Mouse (Mus musculus) embryo, embryonic 10.5 days (tissue): ENCODE data around the gene Sh3pxd2a.

Experiments
- DNase-seq: peaks from one replicate; pipeline ENCODE4 v3.0.0-alpha.2; 2015; ENCODE audit warnings: low spot score

The Sh3pxd2a gene

DNA sequence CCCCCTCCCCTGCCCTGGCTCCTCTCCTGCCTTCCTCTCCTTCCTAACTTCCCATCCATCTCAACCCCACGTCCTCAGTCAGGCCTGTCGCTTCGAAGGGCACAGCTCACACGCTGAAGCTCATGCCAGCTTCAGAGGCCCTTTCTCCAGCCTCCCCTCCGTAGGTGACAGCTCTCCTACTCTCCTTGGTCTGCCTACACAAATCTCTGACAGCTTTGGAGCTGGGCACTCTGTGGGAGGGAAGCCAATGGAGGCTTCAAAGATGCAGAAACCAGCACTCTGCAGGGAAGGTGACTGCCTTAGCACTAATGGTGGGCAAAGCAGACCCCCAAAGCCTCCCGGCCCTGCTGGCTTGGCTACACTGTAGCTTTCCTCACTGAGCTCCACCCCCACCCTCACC, 128.9 kb downstream of the Sh3pxd2a start:
- DNase-seq, result no peak

DNA sequence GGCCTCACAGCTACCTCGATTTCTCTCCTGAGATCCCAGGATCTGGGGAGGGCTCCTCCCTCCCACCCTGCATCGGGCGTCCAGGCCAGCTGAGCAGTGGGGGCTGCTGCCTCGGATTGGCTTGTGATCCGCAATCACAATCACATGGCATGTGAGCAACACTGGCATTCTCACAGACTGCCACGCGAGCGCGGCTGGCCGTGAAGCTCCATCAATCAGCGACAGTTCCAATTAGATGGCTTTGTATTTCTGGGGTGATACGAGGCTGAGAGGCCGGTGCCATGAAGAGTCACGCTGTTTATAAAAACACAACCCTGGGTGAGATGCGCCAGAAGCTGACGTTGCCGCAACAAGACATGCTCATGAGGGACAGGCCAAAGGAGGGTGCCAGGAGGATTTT, 129.5 kb downstream of the Sh3pxd2a start:
- no peak for DNase-seq

DNA sequence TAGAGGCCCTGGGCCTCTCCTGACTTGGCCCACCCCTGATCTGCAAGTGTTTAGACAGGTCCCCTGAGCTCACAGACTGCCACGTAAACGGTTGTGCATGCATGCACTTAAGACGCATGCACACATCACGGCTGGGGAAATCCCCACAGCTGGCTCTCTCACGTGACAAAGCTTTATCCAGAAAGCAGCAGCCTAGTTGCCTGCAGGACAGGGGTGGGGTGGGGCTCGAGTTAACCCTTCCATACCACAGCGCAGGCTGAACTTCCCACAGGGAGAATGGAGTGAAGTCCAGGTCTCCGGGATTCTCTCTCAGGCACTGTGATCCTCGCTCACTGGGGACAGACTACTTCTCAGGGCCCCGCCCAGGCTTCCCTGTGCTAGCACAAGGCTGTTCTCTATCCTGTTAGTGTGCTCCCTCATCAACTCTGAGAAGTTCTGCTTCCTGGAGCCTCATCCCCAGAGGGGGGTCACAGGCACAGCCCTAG, 133.4 kb downstream of the Sh3pxd2a start:
- peak; percentile 81 for DNase-seq

DNA sequence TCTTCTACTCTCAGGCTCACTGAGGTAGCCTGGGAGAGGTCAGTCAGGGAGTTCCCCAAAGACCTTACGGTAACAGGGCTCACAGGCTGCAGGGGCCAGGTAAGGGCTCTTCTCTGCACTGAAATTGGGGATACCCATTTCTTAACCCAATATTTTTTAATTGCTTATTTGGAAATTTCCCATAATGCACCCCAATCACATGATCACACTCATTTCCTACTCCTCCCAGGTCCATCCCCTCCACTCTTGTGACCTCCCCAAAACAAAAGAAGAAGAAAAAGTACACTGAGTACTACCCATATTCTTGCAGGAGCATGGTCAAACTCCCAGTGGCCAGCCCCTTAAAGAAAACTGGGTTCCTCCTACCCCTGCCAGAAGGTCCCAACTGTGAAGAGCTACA, 135.1 kb downstream of the Sh3pxd2a start:
- no peak for DNase-seq

DNA sequence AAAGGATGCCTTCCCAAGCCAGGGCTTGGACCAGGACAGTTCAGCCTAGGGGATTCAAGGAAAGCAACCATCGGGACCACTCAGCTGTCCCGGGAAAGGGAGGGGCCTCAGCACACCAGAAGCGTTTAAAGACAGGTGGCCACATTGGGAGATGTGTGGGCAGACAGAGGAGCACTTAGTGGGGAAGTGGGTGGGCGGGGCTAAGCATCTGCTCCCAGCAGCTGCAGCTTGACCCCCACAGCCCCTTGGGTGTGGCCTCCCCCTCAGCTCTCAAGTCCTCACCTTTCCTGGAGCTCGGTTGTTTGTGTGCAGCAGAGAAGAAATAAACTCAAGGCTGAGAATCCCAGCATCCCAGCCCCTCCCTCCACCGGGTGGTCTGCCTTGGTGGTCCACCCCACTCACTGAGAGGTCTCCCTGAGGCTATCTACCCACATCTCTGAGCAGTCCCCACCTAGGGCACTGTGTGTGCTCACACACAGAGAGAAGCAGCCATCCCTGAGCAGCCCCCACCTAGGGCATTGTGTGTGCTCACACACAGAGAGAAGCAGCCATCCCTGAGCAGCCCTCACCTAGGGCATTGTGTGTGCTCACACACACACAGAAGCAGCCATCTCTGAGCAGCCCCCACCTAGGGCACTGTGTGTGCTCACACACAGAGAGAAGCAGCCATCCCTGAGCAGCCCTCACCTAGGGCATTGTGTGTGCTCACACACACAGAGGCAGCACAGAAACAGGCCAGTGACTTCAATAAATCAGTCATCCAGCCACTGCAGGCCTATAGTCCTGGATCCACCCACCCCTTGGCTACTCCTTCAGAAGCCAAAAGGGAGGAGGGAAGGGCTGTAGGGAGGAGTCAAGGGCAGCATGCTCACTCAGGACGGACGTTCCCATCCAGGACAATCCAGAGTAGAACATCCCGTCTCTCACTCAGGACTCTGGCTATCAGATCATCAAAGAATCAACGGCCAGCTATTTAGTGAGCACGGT, 136.0 kb downstream of the Sh3pxd2a start:
- DNase-seq, result peak; percentile 71

DNA sequence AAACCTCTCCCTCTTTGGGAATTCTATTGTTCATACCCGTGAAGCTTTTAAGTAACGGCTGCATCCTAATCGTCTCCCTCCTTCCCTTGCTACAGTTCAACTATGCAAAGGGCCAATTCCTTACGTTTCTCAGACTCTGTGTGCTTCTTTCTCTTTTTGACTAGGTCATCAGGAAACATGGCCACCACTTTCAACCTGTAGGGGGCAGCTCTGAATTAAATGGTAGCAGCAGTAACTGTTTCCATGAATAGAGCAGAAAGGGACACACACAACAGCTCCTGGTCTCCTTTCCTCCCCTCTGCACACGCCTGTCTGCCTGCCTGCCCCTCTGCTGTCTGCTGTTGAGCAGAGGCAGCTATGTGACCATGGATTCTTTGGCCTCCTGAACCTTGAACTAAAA, 138.3 kb downstream of the Sh3pxd2a start:
- peak; percentile 72 for DNase-seq

DNA sequence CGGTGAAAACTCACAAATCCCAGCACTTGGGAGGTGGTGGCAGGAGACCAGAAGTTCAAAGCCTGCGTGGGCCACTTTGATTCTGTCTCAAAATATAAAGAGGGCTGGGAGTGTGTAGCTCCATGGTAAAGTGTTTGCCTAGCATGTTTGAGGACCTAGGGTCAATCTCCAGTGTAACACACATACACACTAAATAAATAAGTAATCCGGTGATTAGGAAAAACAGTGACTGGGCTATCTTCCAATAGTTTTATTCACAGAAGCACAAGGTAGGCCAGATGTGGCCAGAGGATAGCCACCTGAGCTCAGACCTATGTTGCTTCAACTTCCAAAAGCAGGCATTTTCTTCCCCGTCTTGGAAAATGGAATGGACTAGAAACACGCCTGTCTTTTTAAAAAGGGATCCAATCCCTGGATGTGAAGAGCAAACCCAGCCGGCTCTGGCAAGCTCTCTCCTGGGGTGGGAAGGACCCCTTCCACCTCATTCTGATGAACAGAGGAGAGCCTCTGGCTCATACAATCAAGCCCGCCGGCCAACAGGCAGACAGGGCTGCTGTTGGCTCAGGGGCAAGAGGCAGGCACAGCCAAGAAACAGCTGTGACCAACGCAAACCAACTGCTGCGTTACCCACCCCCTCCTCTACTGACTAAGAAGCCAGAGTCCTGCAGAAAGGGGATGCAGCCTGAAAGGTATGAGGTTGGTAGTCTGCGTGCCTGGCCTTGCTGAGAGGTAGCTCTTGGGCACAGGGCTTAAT, 140.9 kb downstream of the Sh3pxd2a start:
- DNase-seq, result no peak

DNA sequence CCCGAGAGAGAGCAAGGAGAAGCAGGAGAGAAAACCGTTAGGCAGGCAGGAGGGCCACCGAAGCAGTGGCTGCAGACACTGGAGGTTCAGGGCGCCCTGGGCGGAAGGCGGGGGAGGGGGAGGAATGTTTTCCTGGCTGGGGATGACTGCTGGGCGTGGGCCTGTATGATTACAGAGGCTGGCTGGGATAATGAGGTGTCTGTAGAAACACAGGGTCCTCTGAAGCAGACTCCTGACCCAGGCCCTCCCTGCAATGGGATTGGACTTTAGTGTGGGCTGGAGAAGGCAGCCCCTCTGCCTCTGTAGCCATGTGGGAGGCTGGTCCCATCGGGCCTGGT, 143.9 kb downstream of the Sh3pxd2a start:
- DNase-seq, result no peak

DNA sequence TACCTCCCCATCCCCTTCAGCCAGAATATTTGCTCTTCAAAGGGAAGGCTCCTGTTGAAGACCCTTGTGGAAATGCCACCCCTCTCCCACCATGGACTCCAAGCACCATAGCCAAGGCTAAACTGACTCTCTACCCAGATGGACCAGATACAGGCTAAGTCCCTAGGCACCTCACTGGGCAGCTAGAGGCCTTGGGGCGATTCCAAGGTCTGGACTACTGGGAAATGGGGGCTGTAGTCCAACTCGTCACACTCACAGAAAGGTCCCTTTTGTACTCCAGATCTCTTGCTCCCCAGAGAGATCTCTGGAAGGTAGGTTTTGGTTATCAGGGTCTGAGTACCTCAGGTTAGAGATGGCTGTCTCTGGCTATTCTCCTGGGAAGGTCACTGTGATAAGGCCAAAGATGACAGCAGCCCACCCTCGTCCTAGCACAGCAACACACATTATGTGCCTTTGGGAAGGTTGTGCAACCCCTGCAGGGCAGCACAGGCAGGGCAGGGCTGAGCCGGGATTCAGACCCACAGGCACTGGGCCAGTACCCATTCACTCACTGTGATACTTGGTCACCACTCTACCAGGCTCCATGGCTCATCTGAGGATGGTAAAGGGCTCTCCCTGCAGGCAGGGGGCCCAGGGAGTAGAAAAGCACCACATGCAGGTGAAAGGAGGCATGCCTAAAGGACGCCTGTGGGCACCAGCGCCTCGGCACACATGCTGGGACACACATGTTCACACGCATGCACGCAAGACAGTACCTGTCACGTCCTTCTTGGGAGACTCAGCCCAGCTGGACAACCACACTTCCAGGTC, 144.5 kb downstream of the Sh3pxd2a start:
- no peak for DNase-seq

DNA sequence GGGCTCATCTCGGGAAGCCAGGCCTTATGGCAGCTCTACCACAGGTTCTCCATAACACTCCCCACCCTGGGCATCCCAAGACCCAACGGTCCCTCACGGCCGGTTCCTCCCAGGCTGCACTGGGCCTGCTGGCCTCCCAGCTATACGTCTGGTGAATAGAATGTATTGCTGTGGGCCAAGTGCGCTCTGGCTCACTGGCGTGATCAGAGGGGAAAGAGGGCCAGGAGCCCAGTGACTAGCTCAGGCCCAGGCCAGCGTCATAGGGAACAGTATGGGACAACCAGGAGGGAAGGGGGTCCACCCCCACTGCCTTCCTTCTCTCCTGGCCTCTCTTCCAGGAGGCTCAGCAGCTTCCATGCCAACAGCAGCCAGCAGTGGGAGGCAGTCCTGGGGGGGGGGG, 145.1 kb downstream of the Sh3pxd2a start:
- DNase-seq, result no peak

DNA sequence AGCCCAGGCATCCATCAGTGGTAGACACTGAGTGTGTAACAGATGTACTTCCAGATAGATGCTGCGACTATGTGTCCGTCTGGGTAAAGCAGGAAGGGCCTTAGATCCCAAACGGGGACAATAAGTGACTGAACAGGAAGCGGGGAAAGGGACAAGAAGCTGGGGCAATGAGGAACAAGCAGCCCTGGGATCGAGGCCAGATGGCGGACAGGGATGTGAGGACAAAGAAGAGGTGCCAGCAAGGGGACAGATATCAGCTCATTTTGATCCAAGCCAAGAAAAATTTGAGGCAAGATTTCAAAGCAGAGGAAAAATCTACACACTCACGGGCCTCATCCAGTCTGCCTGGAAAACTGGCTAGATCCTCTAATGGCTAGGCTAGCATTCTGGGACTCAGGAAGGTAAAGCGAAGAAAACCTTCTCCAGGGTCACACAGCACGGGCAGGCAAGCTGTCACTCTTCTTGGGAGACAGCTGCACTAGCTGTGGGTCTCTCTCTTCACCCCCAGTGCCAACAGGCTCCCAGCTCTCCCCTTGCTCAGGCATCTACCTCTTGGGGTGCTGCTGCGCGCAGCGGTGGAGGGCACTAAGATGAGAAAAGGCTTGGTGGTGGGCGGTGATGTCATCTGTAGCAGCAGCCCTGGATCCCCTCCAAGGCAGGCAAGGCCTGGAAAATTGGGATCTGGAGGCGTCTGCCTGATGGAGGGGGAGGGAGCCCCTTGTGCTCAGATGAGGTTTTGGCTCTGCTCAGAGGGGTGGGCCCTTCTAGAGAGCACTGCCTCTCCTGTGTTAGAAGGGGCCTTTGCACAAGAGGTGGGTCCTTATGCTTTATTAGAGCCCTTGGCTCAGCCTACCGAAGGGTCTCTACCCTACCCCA, 146.9 kb downstream of the Sh3pxd2a start:
- no peak for DNase-seq

DNA sequence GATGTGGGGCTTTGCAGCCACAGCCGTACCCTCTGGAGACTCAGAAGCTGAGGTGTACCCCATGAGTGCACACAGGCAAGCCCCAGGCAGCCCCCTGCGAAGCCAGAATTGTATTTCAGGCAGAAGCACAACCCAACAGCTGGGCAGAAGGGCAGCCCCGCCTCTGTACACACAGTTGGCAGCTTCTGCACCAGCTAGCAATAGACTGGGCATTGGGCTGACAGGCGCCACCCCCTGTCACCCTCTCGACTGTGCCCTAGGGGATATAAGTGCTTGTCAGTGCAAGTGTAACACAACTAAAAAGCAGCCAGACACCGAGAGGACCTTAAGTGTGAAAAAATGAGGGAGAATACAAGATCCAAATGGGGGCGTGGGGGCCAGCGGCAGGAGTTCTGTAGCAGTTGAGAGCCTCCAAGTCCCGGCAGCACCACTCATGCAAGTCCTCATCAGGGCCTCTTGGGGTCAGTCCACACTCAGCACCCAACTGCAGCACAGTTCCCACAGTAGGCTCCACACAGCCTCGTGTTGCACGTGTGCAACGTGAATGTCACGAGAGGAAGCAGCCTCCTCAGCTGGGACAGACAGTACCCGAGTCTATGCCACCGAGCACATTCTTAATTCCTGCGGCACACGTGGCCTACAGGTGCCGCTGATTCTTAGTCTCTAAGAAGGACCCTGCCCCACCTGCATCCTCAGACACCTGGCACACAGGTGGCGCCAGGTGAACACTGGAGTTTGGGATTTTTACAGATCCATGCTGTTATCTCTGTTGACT, 147.7 kb downstream of the Sh3pxd2a start:
- DNase-seq, result no peak

DNA sequence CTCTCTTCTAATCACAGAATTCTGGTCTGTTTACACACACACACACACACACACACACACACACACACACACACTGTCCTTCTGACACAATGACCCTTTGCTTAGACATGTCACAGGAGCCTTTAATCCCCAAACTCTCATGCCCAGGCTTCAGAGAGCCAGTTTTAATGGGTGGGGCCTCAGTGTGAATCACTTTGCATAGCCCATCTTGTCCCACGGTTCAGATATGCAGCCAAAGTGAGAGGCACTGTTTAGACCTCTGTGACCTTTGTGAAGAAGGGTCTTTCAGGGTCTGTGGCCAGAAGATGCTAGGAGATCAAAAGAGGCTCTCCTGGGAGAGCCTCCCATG, 148.3 kb downstream of the Sh3pxd2a start:
- no peak for DNase-seq

DNA sequence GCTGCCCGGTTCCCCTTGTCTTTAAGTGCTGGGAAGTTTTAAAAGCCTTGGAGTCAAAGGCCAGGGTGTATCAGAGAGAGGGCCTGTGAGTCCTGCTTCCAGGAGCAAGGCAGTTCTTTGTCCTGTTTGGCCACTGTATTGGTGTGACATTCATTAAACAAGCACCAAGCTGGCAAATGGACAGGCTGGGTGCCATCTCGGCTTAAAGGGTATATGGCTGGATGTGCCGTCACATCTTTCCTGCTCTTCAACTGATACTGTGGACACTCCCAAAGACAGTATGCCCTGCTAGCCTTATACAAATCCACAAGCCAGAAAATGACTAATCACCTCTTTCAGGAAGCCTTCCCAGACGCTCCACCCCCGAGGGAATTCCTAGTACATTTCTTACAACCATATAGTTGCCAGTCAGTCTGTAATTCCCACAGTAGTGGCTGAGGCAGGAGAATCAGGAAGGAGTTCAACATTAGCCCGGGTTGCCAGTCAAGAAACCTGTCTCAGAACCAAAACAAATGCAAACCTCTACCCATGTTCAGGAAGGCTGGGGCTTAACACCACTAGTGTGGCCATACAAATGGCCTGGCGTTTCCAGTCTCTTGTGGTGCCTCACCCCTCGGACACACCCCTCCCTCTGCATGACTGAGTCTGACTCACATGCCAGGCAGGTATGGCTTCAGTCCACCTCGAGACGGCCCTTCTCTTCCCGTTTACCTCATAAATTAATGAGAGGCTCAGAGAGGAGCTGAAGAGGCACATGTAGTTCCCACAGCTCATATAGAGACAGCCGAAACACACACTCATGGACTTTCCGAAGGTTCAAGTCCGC, 148.9 kb downstream of the Sh3pxd2a start:
- no peak for DNase-seq

DNA sequence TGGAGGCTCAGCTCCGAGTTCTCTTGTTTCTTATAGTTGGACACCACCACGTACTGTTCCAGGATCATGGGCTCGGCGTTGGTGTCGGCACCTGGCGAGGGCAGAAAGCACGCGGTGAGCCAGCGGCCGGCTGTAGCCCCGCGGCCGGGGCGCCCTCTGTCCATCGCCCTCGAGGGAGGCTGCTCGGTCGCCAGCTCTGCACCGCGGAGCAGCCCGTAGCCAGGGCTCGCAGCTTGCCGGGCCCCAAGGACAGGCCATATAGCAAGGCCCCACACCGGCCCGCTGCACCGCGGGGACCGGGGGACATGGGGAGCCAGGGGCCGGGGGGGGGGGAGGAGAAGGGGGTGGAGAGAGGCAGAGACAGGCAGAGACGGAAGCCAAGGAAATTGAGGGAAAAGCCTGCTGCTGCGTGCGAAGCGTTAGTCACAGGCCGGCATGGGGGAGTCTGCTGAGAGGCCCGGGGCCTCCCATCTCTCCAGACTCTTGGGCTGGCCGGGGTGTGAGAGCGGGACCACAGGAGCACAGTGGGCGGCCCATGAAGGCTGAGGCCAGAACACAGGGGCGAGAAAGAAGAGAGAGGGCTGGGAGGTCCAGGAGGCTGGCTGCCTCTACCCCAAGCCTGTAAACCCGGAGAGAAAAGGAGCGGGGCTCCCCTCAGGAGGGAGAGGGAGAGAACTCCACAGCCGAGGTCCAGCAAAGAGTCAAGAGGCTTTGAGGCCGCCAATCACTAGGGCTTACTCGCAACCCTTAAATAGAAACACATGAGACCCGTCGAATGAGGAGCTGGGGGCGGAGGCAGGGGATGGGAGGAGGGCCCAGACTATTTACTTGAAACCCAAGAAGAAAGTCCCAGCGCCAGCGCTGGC, 149.9 kb downstream of the Sh3pxd2a start:
- peak; percentile 93 for DNase-seq

DNA sequence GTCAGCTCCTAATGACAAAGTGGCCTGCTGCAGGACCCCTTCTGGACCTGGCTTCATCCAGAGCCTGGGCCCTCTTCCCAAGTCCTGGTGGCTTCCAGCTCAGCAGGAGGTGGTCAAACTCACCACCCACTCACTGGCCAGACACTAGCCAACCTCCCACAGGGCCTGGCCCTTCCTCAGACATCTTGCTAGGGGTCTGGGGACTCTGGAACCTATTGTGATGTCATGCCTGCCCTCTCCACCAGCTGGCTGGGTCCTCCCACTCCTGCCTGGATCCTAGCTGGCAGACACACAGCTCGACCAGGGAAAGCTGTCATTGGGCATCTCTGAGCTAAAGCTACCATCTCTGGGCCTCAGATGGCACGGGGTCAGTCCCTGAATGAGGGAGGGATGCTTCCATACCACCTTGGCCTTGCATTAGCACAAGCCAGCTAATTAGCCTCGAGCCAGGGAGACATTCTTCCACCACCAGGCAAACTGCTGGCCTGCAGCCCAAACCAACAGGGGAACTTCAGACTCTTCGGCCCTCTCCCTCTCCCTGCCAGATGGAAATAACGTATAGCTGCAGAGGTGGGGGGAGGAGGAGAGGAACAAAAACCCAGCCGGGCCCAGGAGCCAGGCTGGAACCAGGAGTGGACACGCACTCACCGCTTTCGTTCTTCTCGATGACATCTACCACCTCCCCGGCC, 150.7 kb downstream of the Sh3pxd2a start:
- DNase-seq, result no peak

DNA sequence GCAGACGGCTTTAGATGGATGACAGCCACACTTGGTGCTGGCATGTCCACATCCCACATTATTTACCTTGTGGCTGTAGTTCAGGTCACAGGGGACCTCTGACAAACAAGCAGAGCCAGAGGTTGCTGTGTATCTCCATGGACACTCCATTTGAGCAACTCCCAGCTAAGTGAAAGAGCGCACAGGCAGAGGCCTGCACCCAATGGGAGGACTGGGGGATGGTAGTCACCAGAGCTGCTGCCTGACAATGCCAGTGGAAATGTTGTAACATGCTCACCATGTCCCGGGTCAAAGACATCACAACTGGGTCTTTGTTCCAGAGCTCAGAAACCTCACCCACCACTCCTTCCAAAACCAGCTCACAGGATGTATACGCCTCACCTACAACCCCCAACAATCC, 153.0 kb downstream of the Sh3pxd2a start:
- DNase-seq, result no peak

DNA sequence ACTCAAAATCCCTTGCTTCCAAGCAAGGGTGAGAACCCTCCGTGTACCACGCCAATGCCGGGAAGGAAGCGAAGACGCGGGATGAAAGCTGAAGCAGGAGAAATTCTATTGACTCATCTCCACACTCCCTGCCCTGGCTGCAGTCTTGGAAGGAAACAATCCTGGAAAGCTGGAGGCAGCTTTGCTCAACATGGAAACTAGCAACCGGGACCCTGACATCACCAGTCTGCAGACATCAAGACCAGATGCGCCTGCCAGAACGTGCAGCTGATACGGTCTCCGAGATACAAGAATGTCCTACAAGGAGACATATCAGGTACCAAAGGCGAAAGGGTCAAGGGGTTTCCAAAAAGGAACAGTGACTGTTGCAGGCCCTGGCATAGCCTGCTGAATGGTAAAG, 154.4 kb downstream of the Sh3pxd2a start:
- DNase-seq, result no peak
